Mouse (Mus musculus): ENCODE data around the gene Shank2. TPM values are rescaled to one million over a fixed set of nuclear protein-coding genes. Genes with fewer than 3 reads are reported as not detected.

The Shank2 gene
- total and polyA plus RNA-seq, 3 experiments = not detected

GRCm38 (mm10) chr7:144232132-144232706, 230.5 kb downstream of the Shank2 start:
- Histone ChIP-seq H3K27ac (ENCODE audit: insufficient read depth, low read depth) (no peak overlapping the region), H3K9me3 (replicated peaks; ENCODE audit: low read length) (peaks cover 3% of the 10 kb centered on the region), H3K36me3 (replicated peaks in 1 of 2; ENCODE audit: control insufficient read depth in 1 of 2, insufficient read depth in 1 of 2, low read length in 1 of 2) (no peaks in the 10 kb centered on the region), H3K79me2 (replicated peaks; ENCODE audit: control insufficient read depth, extremely low read depth, insufficient read depth, poor library complexity, severe bottlenecking) (no peaks in the 10 kb centered on the region), H3K4me3 (replicated peaks in 1 of 3; ENCODE audit: low read depth in 2 of 3, low read length in 2 of 3, poor library complexity in 1 of 3) (no peak overlapping the region), H3K4me1 (ENCODE audit: control insufficient read depth in 1 of 2, insufficient read depth in 2 of 2) (no peaks in the 10 kb centered on the region; a peak in 1 of 4 replicates), H3K27me3 (replicated peaks) (peaks cover 85% of the 10 kb centered on the region), H3K9ac (ENCODE audit: insufficient read depth, low read depth) (no peak overlapping the region), H3K4me2 (ENCODE audit: insufficient read depth, low read depth, poor library complexity, severe bottlenecking) (no peak overlapping the region)
- TF ChIP-seq RAD21 (IDR thresholded peaks at IDR 0.05; ENCODE audit: low read depth, low read length) (no peak), RCOR1 (conservative IDR thresholded peaks at IDR 0.05; ENCODE audit: low read depth, low read length) (no peak), ZNF384 (IDR thresholded peaks at IDR 0.05; ENCODE audit: low read depth, low read length) (no peak), MXI1 (IDR thresholded peaks at IDR 0.05; ENCODE audit: low read depth, low read length) (no peak), HCFC1 (IDR thresholded peaks at IDR 0.05; ENCODE audit: low read depth, low read length) (no peak)
- in situ Hi-C loops (cut with MboI; ENCODE audit: low pct_ligation_motif_present, low pct_unique_long_range_greater_than_20kb, low sequenced_read_pairs) (no loop called here), dilution Hi-C loops (cut with MboI; ENCODE audit: extremely low pct_ligation_motif_present, extremely low pct_unique_long_range_greater_than_20kb, low sequenced_read_pairs) (no loop called here)
- no peak for DNase-seq (ENCODE audit: extremely low read depth)

GRCm38 (mm10) chr7:144233479-144233878, 231.8 kb downstream of the Shank2 start:
- no peak for DNase-seq (ENCODE audit: extremely low read depth)
- Histone ChIP-seq H3K9me3 (replicated peaks; ENCODE audit: low read length) (peaks cover 3% of the 10 kb centered on the region), H3K4me2 (ENCODE audit: insufficient read depth, low read depth, poor library complexity, severe bottlenecking) (no peak overlapping the region), H3K36me3 (replicated peaks in 1 of 2; ENCODE audit: control insufficient read depth in 1 of 2, insufficient read depth in 1 of 2, low read length in 1 of 2) (no peaks in the 10 kb centered on the region), H3K4me1 (ENCODE audit: control insufficient read depth in 1 of 2, insufficient read depth in 2 of 2) (no peaks in the 10 kb centered on the region; a peak in 1 of 4 replicates), H3K4me3 (replicated peaks in 1 of 3; ENCODE audit: low read depth in 2 of 3, low read length in 2 of 3, poor library complexity in 1 of 3) (no peak overlapping the region), H3K27ac (ENCODE audit: insufficient read depth, low read depth) (no peak overlapping the region), H3K79me2 (replicated peaks; ENCODE audit: control insufficient read depth, extremely low read depth, insufficient read depth, poor library complexity, severe bottlenecking) (no peaks in the 10 kb centered on the region), H3K9ac (ENCODE audit: insufficient read depth, low read depth) (no peak overlapping the region), H3K27me3 (replicated peaks) (peaks cover 86% of the 10 kb centered on the region)
- in situ Hi-C loops (cut with MboI; ENCODE audit: low pct_ligation_motif_present, low pct_unique_long_range_greater_than_20kb, low sequenced_read_pairs) (no loop called here), dilution Hi-C loops (cut with MboI; ENCODE audit: extremely low pct_ligation_motif_present, extremely low pct_unique_long_range_greater_than_20kb, low sequenced_read_pairs) (no loop called here)
- TF ChIP-seq ETS1 (conservative IDR thresholded peaks at IDR 0.05; ENCODE audit: low read depth, low read length) = no peak

- H3K36me3 ChIP-seq (replicated peaks in 1 of 2; ENCODE audit: control insufficient read depth in 1 of 2, insufficient read depth in 1 of 2, low read length in 1 of 2) = no peaks in the 10 kb centered on the region
- in situ Hi-C loops (cut with MboI; ENCODE audit: low pct_ligation_motif_present, low pct_unique_long_range_greater_than_20kb, low sequenced_read_pairs) (no loop called here), dilution Hi-C loops (cut with MboI; ENCODE audit: extremely low pct_ligation_motif_present, extremely low pct_unique_long_range_greater_than_20kb, low sequenced_read_pairs) (no loop called here)
- H3K4me1 ChIP-seq (ENCODE audit: control insufficient read depth in 1 of 2, insufficient read depth in 2 of 2) = no peaks in the 10 kb centered on the region; a peak in 1 of 4 replicates
- no peak overlapping the region for H3K9ac ChIP-seq (ENCODE audit: insufficient read depth, low read depth)
- no peak overlapping the region for H3K27ac ChIP-seq (ENCODE audit: insufficient read depth, low read depth)
- no peak for DNase-seq (ENCODE audit: extremely low read depth)
- H3K4me3 ChIP-seq (replicated peaks in 1 of 3; ENCODE audit: low read depth in 2 of 3, low read length in 2 of 3, poor library complexity in 1 of 3) = no peak overlapping the region
- H3K27me3 ChIP-seq (replicated peaks) = peaks cover 87% of the 10 kb centered on the region
- no peaks in the 10 kb centered on the region for H3K79me2 ChIP-seq (replicated peaks; ENCODE audit: control insufficient read depth, extremely low read depth, insufficient read depth, poor library complexity, severe bottlenecking)
- H3K9me3 ChIP-seq (replicated peaks; ENCODE audit: low read length) = peaks cover 3% of the 10 kb centered on the region
- H3K4me2 ChIP-seq (ENCODE audit: insufficient read depth, low read depth, poor library complexity, severe bottlenecking) = no peak overlapping the region
- peak; percentile 11; the same call in 1 of the 2 replicates for TF ChIP-seq SMC3 (IDR thresholded peaks at IDR 0.05; ENCODE audit: low read depth, low read length)
- TF ChIP-seq USF1 (IDR thresholded peaks at IDR 0.05; ENCODE audit: low read depth, low read length) = no peak
- TF ChIP-seq JUND (conservative IDR thresholded peaks at IDR 0.05; ENCODE audit: low read depth, low read length) = no peak
- no peak for TF ChIP-seq ZC3H11A (IDR thresholded peaks at IDR 0.05; ENCODE audit: low read depth, low read length)
- no peak for TF ChIP-seq RCOR1 (conservative IDR thresholded peaks at IDR 0.05; ENCODE audit: low read depth, low read length)
- no peak for TF ChIP-seq MAZ (IDR thresholded peaks at IDR 0.05; ENCODE audit: low read depth, low read length)
- no peak for TF ChIP-seq GABPA (IDR thresholded peaks at IDR 0.05; ENCODE audit: insufficient replicate concordance, low read depth, low read length)
- no peak for TF ChIP-seq USF2 (conservative IDR thresholded peaks at IDR 0.05; ENCODE audit: low read depth, low read length)
- TF ChIP-seq ZMIZ1 (IDR thresholded peaks at IDR 0.05; ENCODE audit: low read depth, low read length) = no peak
- no peak for TF ChIP-seq CHD1 (IDR thresholded peaks at IDR 0.05; ENCODE audit: low read depth, low read length)
- TF ChIP-seq MEF2A (IDR thresholded peaks at IDR 0.05; ENCODE audit: borderline replicate concordance, low read depth, low read length) = no peak
- no peak for TF ChIP-seq HCFC1 (IDR thresholded peaks at IDR 0.05; ENCODE audit: low read depth, low read length)
- no peak for TF ChIP-seq MYC (IDR thresholded peaks at IDR 0.05; ENCODE audit: low read depth, low read length)
- TF ChIP-seq PAX5 (IDR thresholded peaks at IDR 0.05; ENCODE audit: low read length) = no peak
- TF ChIP-seq NELFE (IDR thresholded peaks at IDR 0.05; ENCODE audit: low read depth, low read length) = no peak
- TF ChIP-seq CTCF (conservative IDR thresholded peaks at IDR 0.05 in 1 of 2, IDR thresholded peaks at IDR 0.05 in 1 of 2; ENCODE audit: low read depth in 2 of 2, low read length in 2 of 2) = peak in 1 of 2 experiments; percentile 53; a peak in 2 of 4 replicates
- no peak for TF ChIP-seq TBP (conservative IDR thresholded peaks at IDR 0.05; ENCODE audit: low read depth, low read length)
- no peak for TF ChIP-seq ZNF384 (IDR thresholded peaks at IDR 0.05; ENCODE audit: low read depth, low read length)
- TF ChIP-seq BHLHE40 (IDR thresholded peaks at IDR 0.05; ENCODE audit: low read depth, low read length) = no peak
- no peak for TF ChIP-seq E2F4 (IDR thresholded peaks at IDR 0.05; ENCODE audit: insufficient replicate concordance, low read depth, low read length)
- TF ChIP-seq SIN3A (IDR thresholded peaks at IDR 0.05; ENCODE audit: low read length) = no peak
- TF ChIP-seq ELF1 (IDR thresholded peaks at IDR 0.05; ENCODE audit: low read depth, low read length) = no peak
These were observed 233.1 kb downstream of the Shank2 start for GRCm38 (mm10) chr7:144234783-144235182.
